Mouse (Mus musculus) T-helper 17 cell (primary cell): Measurements from ENCODE around the gene Fntb.

Source experiments
- in situ Hi-C, 2 experiments: fragments of 300-600 bp; cut with MboI, MseI; formaldehyde crosslinking; loops; 1 replicate in 1 of 2; 2 replicates in 1 of 2; pipeline ENCODE4 v1.15.1; 2025; ENCODE audit warnings: high pct_unique_total_duplicates in 2 of 2

Gene Fntb

GRCm38 (mm10) chr12:76948781-76949180 is 183.4 kb downstream of the Fntb start:
- in situ Hi-C loops, result loop anchor here in 1 of 2 experiments (10.0 kb wide), 1 partner anchor 1916 kb away; the partner anchor contains the start of genes Atp6v1d and Eif2s1

DNA sequence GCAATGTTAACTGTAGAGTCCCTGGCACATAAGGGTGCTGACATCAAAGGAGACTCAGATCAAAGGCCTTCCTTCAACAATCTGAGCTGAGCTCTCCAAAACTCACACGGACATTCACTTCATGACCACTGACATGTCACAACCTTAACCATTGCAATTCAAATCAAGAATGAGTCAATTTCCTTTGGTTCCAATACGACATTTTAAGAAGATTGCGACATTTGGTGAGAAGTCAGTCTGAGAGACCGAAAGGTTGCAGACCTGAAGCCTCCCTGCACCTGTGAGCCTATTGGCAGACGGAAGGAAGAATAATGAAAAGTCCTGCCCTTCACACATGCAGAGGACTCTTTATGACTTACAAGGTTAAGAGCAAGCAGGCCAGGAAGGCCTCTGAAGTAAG is 184.9 kb downstream of the Fntb start:
- in situ Hi-C loops, result no loop called here

- in situ Hi-C loops, result no loop called here
These were observed 188.5 kb downstream of the Fntb start for GRCm38 (mm10) chr12:76953750-76954363.

DNA sequence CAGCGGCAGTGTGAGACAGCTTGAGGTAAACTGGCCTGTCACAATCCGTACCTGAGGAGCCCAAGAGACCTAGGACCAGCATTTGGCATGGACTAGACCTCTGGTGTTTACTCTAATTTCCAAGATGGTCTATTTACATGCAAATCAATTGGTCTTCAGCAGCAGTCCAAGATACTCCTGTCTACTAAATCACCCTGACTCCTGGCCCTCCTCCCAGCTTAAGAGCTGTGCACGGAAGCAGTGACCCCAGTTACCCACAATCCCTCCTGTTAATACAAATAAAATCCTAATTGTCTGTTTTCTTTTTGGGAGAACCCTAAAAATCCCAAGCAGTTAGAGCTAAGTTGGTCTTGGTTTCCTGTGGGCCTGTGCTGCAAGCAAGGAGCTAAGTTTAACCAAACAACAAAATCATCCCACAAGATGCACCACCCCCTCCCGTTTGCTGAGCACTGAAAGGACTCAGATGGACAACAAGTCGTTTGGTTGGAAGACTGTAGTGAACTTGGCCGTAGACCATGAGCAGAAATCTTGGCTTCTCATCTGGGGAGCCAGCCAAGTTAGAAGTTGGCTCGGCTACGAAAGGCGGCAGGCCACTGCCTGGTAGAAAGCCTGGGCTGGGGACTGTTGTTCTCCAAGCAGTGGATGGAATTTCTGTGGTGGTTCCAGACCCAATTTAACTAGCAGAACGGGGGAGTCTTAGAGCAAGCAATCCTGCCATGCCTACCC is 189.5 kb downstream of the Fntb start:
- in situ Hi-C loops, result no loop called here

- in situ Hi-C loops, result no loop called here
These were observed 192.3 kb downstream of the Fntb start for GRCm38 (mm10) chr12:76957688-76958087.

DNA sequence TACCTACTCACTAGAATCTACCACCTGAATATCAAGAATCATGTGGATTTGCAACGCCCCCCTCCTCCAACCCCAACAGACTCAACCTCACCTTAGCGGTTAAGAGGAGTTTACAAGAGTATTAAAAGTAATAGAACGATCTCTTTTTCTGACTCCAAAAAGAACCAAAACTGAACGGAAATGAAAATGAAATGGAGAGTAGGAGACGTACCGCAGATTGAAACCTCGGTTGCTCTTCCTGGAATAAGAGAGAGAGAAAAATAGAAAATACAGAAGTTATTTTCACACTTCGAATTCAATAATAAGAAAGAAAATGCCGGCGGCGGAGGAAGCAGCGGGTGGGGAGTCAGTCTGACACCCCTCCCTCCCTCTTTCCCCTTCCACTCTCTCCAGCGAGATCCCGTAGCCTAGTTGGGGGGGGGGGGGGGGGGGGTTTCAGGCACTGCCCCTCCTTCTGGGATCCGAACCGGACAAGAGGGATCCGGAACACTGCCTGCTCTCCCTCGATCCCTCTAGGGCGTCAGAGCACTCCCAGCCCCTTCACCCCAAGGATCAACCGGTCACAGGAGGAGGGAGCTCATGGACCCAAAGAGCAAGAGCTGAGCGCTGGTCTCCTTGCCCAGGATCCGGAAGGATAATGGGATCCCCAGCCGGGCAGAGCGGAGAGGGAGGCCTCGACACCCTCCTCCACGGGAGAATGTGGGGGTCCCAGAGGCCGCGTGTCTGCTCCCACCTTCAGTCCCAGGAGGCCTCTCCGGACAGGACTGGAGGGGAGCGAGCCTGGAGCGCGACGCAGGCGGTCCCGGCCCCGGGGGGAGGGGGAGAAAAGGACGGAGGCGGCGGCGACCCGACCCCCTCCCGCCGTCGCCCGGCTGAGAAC is 195.9 kb downstream of the Fntb start:
- in situ Hi-C loops, result loop anchor here in 1 of 2 experiments (5.0 kb wide), 1 partner anchor 124 kb away; no protein-coding TSS in a partner anchor

DNA sequence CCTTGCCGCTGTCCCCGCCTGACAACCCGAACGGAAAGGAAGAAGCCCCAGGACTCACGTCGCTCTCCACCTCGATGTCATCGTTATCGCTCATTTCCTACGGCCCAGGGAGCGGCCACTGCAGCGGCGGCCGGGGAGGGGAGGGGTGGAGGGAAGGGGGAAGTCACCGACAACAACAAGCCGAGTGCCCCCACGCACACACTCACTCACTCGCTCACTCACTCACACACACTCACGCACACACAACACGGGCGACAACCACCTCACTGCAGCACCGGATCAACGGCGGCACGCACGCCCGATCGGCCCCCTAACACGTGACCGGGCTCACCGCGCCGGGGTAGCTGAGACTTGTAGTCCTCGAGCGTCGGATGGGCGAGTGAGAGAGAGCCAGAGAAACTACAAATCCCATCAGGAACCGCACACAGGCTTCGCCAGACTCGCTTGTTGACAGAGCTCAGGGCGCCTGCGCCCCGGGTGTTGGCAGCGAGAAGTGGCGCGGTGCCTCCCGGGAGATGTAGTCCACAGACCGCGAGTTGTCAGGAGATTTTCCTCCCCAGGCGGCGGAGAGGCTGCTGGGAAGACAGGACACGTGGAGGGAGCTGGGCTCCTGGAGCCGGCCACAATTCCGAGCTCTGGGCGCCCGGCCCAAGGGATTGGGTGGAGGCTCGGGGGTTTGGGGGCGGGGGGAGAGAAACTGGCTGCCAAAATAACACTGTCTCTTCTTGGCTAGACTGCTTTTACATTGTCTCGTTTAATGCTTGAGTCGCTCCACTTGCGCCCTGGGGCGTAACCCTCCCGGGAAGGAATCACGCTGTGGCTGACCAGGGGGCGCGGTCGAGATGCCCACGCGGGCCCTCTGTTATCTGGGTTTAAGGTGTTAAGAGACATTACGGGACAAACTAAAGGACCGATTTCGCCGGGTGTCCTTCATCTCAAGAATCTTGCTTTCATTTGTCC is 196.8 kb downstream of the Fntb start, which contains the start of gene Max:
TSS of gene Max (minus strand) at position 270 of the 960 bp plus-strand sequence.
- in situ Hi-C loops, result loop anchor here in 1 of 2 experiments (5.0 kb wide), 1 partner anchor 125 kb away; no protein-coding TSS in a partner anchor

- in situ Hi-C loops, result no loop called here
These were observed 199.7 kb downstream of the Fntb start for GRCm38 (mm10) chr12:76965089-76965488.

GRCm38 (mm10) chr12:76965876-76966275 is 200.5 kb downstream of the Fntb start:
- in situ Hi-C loops, result no loop called here
